Comparison of ENCODE assay signal across 13 mouse cellular contexts in genomic region chr10:39426833-39427490, GRCm38 (mm10). TPM values are rescaled to one million over a fixed set of nuclear protein-coding genes. Genes with fewer than 3 reads are reported as not detected.
A peak's percentile ranks its signal among the peaks of the same experiment; 100 is the strongest.
DNase-seq lines count a peak whose midpoint lies in the region; ATAC-seq and TF ChIP-seq lines count a peak whose summit lies in the region.
"Had no signal": no experiment of that assay in that cellular context is flagged by ENCODE, and none has a peak within 500 bp of the region (broad histone marks: within the 10 kb centered on the region; RNA-seq: fewer than 3 reads in every experiment).

No protein-coding gene starts in this region.

- no peak for TF ChIP-seq POLR2A in lung, adult 2 months (IDR thresholded peaks at IDR 0.05; ENCODE audit: borderline replicate concordance, extremely low read depth, low read depth, low read length)

- peak; percentile 79 for ATAC-seq in forebrain, embryonic 14.5 days

- no peak for TF ChIP-seq CTCF in lung, adult 2 months (IDR thresholded peaks at IDR 0.05; ENCODE audit: insufficient read depth, low read length)

- DNase-seq in cerebellum, adult 9-10 months: peak; percentile 49
- DNase-seq in cerebellum, adult 11 months: no peak
- peak; percentile 11 for DNase-seq in ES-E14 (ENCODE audit: low read depth, low spot score)
- peak; percentile 66 for DNase-seq in forebrain, embryonic 14.5 days (ENCODE audit: low spot score)
- no peak for DNase-seq in limb, embryonic 10.5 days (ENCODE audit: low spot score)
- no peak for DNase-seq in testis, postnatal 14 days (ENCODE audit: low spot score)
- DNase-seq in right cerebral cortex, postnatal 10 days (ENCODE audit: low spot score in 2 of 2): no peak
- DNase-seq in lung, adult 2 months: no peak
- DNase-seq: gastrocnemius, postnatal 10 days; heart, postnatal 14 days; kidney, postnatal 4 days; liver had no signal

- H3K9ac ChIP-seq in ES-E14 (ENCODE audit: insufficient read depth, low read depth, low read length, poor library complexity, severe bottlenecking): no peak overlapping the region
- no peak overlapping the region for H3K9ac ChIP-seq in forebrain, embryonic 14.5 days (ENCODE audit: low read length)

- no peak overlapping the region for H3K4me3 ChIP-seq in ES-E14 (ENCODE audit: insufficient read depth in 1 of 2, low read depth in 1 of 2, low read length in 2 of 2, poor library complexity in 1 of 2, severe bottlenecking in 1 of 2)
- no peak overlapping the region for H3K4me3 ChIP-seq in forebrain, embryonic 14.5 days (ENCODE audit: low read depth, low read length)
- H3K4me3 ChIP-seq in limb, embryonic 10.5 days: no peak overlapping the region
- H3K4me3 ChIP-seq in lung, adult 2 months (replicated peaks; ENCODE audit: extremely low read depth, low read depth, low read length): no peak overlapping the region

- H3K36me3 ChIP-seq in ES-E14 (ENCODE audit: control insufficient read depth, insufficient read depth, low read length, poor library complexity, severe bottlenecking): no peaks in the 10 kb centered on the region
- 0 out of 2 replicates have a peak, but pooled peaks cover 2% of the 10 kb centered on the region for H3K36me3 ChIP-seq in forebrain, embryonic 14.5 days (ENCODE audit: control insufficient read depth, insufficient read depth, low read length)
- H3K36me3 ChIP-seq in limb, embryonic 10.5 days: peaks cover 12% of the 10 kb centered on the region

- no peaks in the 10 kb centered on the region for H3K9me3 ChIP-seq in ES-E14 (ENCODE audit: control insufficient read depth, insufficient read depth, low read depth, low read length)
- no peaks in the 10 kb centered on the region for H3K9me3 ChIP-seq in forebrain, embryonic 14.5 days (replicated peaks; ENCODE audit: control insufficient read depth, low read length)
- H3K9me3 ChIP-seq in limb, embryonic 10.5 days (replicated peaks): no peaks in the 10 kb centered on the region

- WGBS in forebrain, embryonic 14.5 days: 44% methylated on average over 5 of the region's 5 CpGs
- WGBS in limb, embryonic 10.5 days: 24% methylated on average over 5 of the region's 5 CpGs
- 78% methylated on average over 5 of the region's 5 CpGs for WGBS in lung, adult 2 months

- no peak overlapping the region for H3K4me2 ChIP-seq in forebrain, embryonic 14.5 days (ENCODE audit: low read length)

- in situ Hi-C loops in ES-E14 (cut with MboI; ENCODE audit: low sequenced_read_pairs in 2 of 2, unreplicated experiment in 2 of 2): no loop called here

- 0 out of 4 replicates have a peak, but pooled peaks cover 0 to 2% of the 10 kb centered on the region in 2 experiments for H3K4me1 ChIP-seq in ES-E14 (ENCODE audit: control insufficient read depth in 2 of 2, insufficient read depth in 2 of 2, low read length in 2 of 2, poor library complexity in 1 of 2)
- H3K4me1 ChIP-seq in forebrain, embryonic 14.5 days (ENCODE audit: control insufficient read depth, insufficient read depth, low read length): peaks cover 24% of the 10 kb centered on the region
- H3K4me1 ChIP-seq in limb, embryonic 10.5 days: peaks cover 35% of the 10 kb centered on the region
- peaks cover 2% of the 10 kb centered on the region for H3K4me1 ChIP-seq in lung, adult 2 months (ENCODE audit: control insufficient read depth, insufficient read depth, low read length)

- H3K27ac ChIP-seq in ES-E14 (ENCODE audit: insufficient read depth, low read depth, low read length, poor library complexity, severe bottlenecking): no peak overlapping the region
- H3K27ac ChIP-seq in forebrain, embryonic 14.5 days (ENCODE audit: low read depth, low read length): peak overlapping the region; percentile 75
- H3K27ac ChIP-seq in limb, embryonic 10.5 days: 0 out of 2 replicates have a peak overlapping the region, but pooled peaks have one; percentile 36
- H3K27ac ChIP-seq: macrophage had no signal

- no peaks in the 10 kb centered on the region for H3K27me3 ChIP-seq in forebrain, embryonic 14.5 days (replicated peaks; ENCODE audit: control insufficient read depth, insufficient read depth, low read length)
- no peaks in the 10 kb centered on the region for H3K27me3 ChIP-seq in limb, embryonic 10.5 days (ENCODE audit: low read depth, poor library complexity, severe bottlenecking)

TF ChIP-seq in ES-E14, 5 proteins besides CTCF, POLR2A, EP300 and RAD21:
- TF ChIP-seq MAFK (IDR thresholded peaks at IDR 0.05; ENCODE audit: insufficient read depth, low read depth, low read length) (peak; percentile 86), ZC3H11A (IDR thresholded peaks at IDR 0.05; ENCODE audit: borderline replicate concordance, low read depth, low read length) (no peak)

RNA-seq across cellular contexts. Expression of gene Fyn, which starts 58.3 kb away (rescaled TPM):
- total RNA-seq in ES-E14 (2012; rRNA removed): 14.6 and 14.9 TPM in 2 replicates
- 79.1 and 85.0 TPM in 2 replicates for polyA plus RNA-seq in forebrain, embryonic 14.5 days (2014; fragmentation: Nextera tagmentation; extraction: Ambion mirVana)
- 13.1 and 16.0 TPM in 2 replicates for polyA plus RNA-seq in limb, embryonic 10.5 days (2016; fragmentation: Nextera tagmentation; extraction: Ambion mirVana)
- polyA plus RNA-seq in lung, adult 2 months (2012; rRNA removed): 26.0 and 29.2 TPM in 2 replicates

Comparison
In these comparisons a context has a peak if more than half of its experiments do, and no peak if none do; other contexts are left out.
1. DNase-seq: peak in cerebellum, adult 9-10 months (single experiment), ES-E14 (single experiment) and forebrain, embryonic 14.5 days (single experiment); none in cerebellum, adult 11 months (single experiment), limb, embryonic 10.5 days (single experiment), testis, postnatal 14 days (single experiment), right cerebral cortex, postnatal 10 days (0 of 2) and lung, adult 2 months (single experiment).